In genomic region chr6:49213581-49214085, GRCm38 (mm10) we compare ENCODE assay signal across 8 mouse cellular contexts. TPM values are rescaled to one million over a fixed set of nuclear protein-coding genes. Genes with fewer than 3 reads are reported as not detected.
DNase-seq lines count a peak whose midpoint lies in the region; ATAC-seq and TF ChIP-seq lines count a peak whose summit lies in the region.

No protein-coding gene starts in this region.

- no peaks in the 10 kb centered on the region for H3K9me3 ChIP-seq in E14TG2a.4 (ENCODE audit: low read length)
- no peaks in the 10 kb centered on the region for H3K9me3 ChIP-seq in embryonic facial prominence, embryonic 15.5 days (replicated peaks)
- no peaks in the 10 kb centered on the region for H3K9me3 ChIP-seq in hindbrain, embryonic 15.5 days
- no peaks in the 10 kb centered on the region for H3K9me3 ChIP-seq in liver, postnatal 0 days (ENCODE audit: low read length)

- H3K4me2 ChIP-seq in embryonic facial prominence, embryonic 15.5 days (replicated peaks) = peak overlapping the region; percentile 84
- H3K4me2 ChIP-seq in hindbrain, embryonic 15.5 days = peak overlapping the region; percentile 90
- peak overlapping the region; percentile 88 for H3K4me2 ChIP-seq in liver, postnatal 0 days (ENCODE audit: low read depth, low read length)

- H3K4me1 ChIP-seq in E14TG2a.4 (replicated peaks; ENCODE audit: low read depth, low read length) = peaks cover 56% of the 10 kb centered on the region
- H3K4me1 ChIP-seq in embryonic facial prominence, embryonic 15.5 days = peaks cover 50% of the 10 kb centered on the region
- peaks cover 56% of the 10 kb centered on the region for H3K4me1 ChIP-seq in hindbrain, embryonic 15.5 days (replicated peaks)
- H3K4me1 ChIP-seq in liver, postnatal 0 days (ENCODE audit: insufficient read depth) = peaks cover 38% of the 10 kb centered on the region

- H3K27ac ChIP-seq in embryonic facial prominence, embryonic 15.5 days (replicated peaks) = peak overlapping the region; percentile 98
- peak overlapping the region; percentile 90 for H3K27ac ChIP-seq in hindbrain, embryonic 15.5 days (replicated peaks)
- peak overlapping the region; percentile 98 for H3K27ac ChIP-seq in liver, postnatal 0 days (ENCODE audit: low read depth)

- peaks cover 5% of the 10 kb centered on the region; the same call in 1 of the 2 replicates for H3K36me3 ChIP-seq in E14TG2a.4 (ENCODE audit: insufficient read depth, low read length)
- H3K36me3 ChIP-seq in embryonic facial prominence, embryonic 15.5 days = 0 out of 2 replicates have a peak, but pooled peaks cover 3% of the 10 kb centered on the region
- no peaks in the 10 kb centered on the region for H3K36me3 ChIP-seq in hindbrain, embryonic 15.5 days
- no peaks in the 10 kb centered on the region; the same call in 1 of the 2 replicates for H3K36me3 ChIP-seq in liver, postnatal 0 days (replicated peaks; ENCODE audit: insufficient read depth, low read length)

- no peaks in the 10 kb centered on the region for H3K27me3 ChIP-seq in E14TG2a.4 (ENCODE audit: insufficient read depth, low read length)
- no peaks in the 10 kb centered on the region for H3K27me3 ChIP-seq in embryonic facial prominence, embryonic 15.5 days
- H3K27me3 ChIP-seq in hindbrain, embryonic 15.5 days = no peaks in the 10 kb centered on the region
- no peaks in the 10 kb centered on the region for H3K27me3 ChIP-seq in liver, postnatal 0 days (ENCODE audit: insufficient read depth, low read length)

- H3K4me3 ChIP-seq in E14TG2a.4 (replicated peaks; ENCODE audit: low read length) = peak overlapping the region; percentile 86
- peak overlapping the region; percentile 88 for H3K4me3 ChIP-seq in embryonic facial prominence, embryonic 15.5 days (replicated peaks)
- H3K4me3 ChIP-seq in hindbrain, embryonic 15.5 days = peak overlapping the region; percentile 84
- H3K4me3 ChIP-seq in liver, postnatal 0 days (ENCODE audit: low read depth, low read length) = peak overlapping the region; percentile 78

- under 1% methylated on average over 50 of the region's 50 CpGs for WGBS in embryonic facial prominence, embryonic 15.5 days
- WGBS in hindbrain, embryonic 15.5 days = under 1% methylated on average over 35 of the region's 50 CpGs
- 0% methylated on average over 43 of the region's 50 CpGs for WGBS in liver, postnatal 0 days (ENCODE audit: insufficient replicate concordance)

- DNase-seq in embryo, embryonic 10 days (ENCODE audit: low spot score) = peak; percentile 21
- DNase-seq in embryo, embryonic 9.5 days (ENCODE audit: extremely low spot score) = no peak
- peak; percentile 60 for DNase-seq in liver, postnatal 0 days
- peak; percentile 33 to 78 for DNase-seq in spleen, postnatal 4 days (ENCODE audit: low spot score in 2 of 2)
- DNase-seq in left cerebral cortex, adult 18-20 months (ENCODE audit: low spot score in 2 of 2) = no peak

- TF ChIP-seq CTCF in E14TG2a.4 (conservative IDR thresholded peaks at IDR 0.05; ENCODE audit: low read length) = no peak
- no peak for TF ChIP-seq CTCF in liver, postnatal 0 days (IDR thresholded peaks at IDR 0.05; ENCODE audit: low read depth)

- no peak for ATAC-seq in embryonic facial prominence, embryonic 15.5 days (ENCODE audit: insufficient number of reproducible peaks, low FRiP score, low TSS enrichment, low read depth)
- ATAC-seq in hindbrain, embryonic 15.5 days (ENCODE audit: low FRiP score, low read depth) = peak; percentile 23; the same call in 1 of the 2 replicates
- ATAC-seq in liver, postnatal 0 days = no peak

- TF ChIP-seq EP300 in liver, postnatal 0 days (IDR thresholded peaks at IDR 0.05; ENCODE audit: low read depth) = no peak

- H3K9ac ChIP-seq in embryonic facial prominence, embryonic 15.5 days = peak overlapping the region; percentile 81
- peak overlapping the region; percentile 81 for H3K9ac ChIP-seq in hindbrain, embryonic 15.5 days
- H3K9ac ChIP-seq in liver, postnatal 0 days (replicated peaks) = peak overlapping the region; percentile 92

RNA-seq across cellular contexts. Expression of gene Igf2bp3, which starts 1.1 kb away (rescaled TPM):
- polyA plus RNA-seq in embryonic facial prominence, embryonic 15.5 days (2015; fragmentation: Nextera tagmentation; extraction: Ambion mirVana) = 46.1 and 48.8 TPM in 2 replicates
- polyA plus RNA-seq in hindbrain, embryonic 15.5 days (2015; fragmentation: Nextera tagmentation; extraction: Ambion mirVana) = 23.3 and 24.9 TPM in 2 replicates
- polyA plus RNA-seq in liver, postnatal 0 days (2015; fragmentation: Nextera tagmentation; extraction: Ambion mirVana) = 29.7 and 31.3 TPM in 2 replicates
- total RNA-seq in left cerebral cortex, adult 18-20 months (2021) = not detected

RNA-seq across cellular contexts. Expression of gene Tra2a, which starts 50.2 kb away (rescaled TPM):
- polyA plus RNA-seq in embryonic facial prominence, embryonic 15.5 days (2015; fragmentation: Nextera tagmentation; extraction: Ambion mirVana) = 99.6 and 104 TPM in 2 replicates
- polyA plus RNA-seq in hindbrain, embryonic 15.5 days (2015; fragmentation: Nextera tagmentation; extraction: Ambion mirVana) = 105 and 111 TPM in 2 replicates
- 23.4 and 26.3 TPM in 2 replicates for polyA plus RNA-seq in liver, postnatal 0 days (2015; fragmentation: Nextera tagmentation; extraction: Ambion mirVana)
- total RNA-seq in left cerebral cortex, adult 18-20 months (2021) = 10 to 100 TPM; 80.5 to 84.7 TPM

Comparison
In these comparisons a context has a peak if more than half of its experiments do, and no peak if none do; other contexts are left out.
1. DNase-seq: peak in embryo, embryonic 10 days (single experiment), liver, postnatal 0 days (single experiment) and spleen, postnatal 4 days (2 of 2); none in embryo, embryonic 9.5 days (single experiment) and left cerebral cortex, adult 18-20 months (0 of 2).
2. Peak in every context shown above with its lines, with median percentiles within 50 percentile points of each other: H3K4me3 ChIP-seq, H3K27ac ChIP-seq, H3K4me2 ChIP-seq and H3K9ac ChIP-seq.